In genomic region chr2:43816788-43817581, GRCm38 (mm10) we compare ENCODE assay signal across 8 mouse cellular contexts.
DNase-seq lines count a peak whose midpoint lies in the region; ATAC-seq lines count a peak whose summit lies in the region.

No protein-coding gene starts in this region.

- no peaks in the 10 kb centered on the region for H3K27me3 ChIP-seq in midbrain, embryonic 14.5 days (ENCODE audit: control insufficient read depth, insufficient read depth, low read length)
- no peaks in the 10 kb centered on the region for H3K27me3 ChIP-seq in midbrain, embryonic 13.5 days
- no peaks in the 10 kb centered on the region for H3K27me3 ChIP-seq in liver, embryonic 12.5 days (replicated peaks)

- H3K4me1 ChIP-seq in midbrain, embryonic 14.5 days (ENCODE audit: control insufficient read depth, insufficient read depth, low read length), result no peaks in the 10 kb centered on the region
- H3K4me1 ChIP-seq in midbrain, embryonic 13.5 days (replicated peaks), result no peaks in the 10 kb centered on the region
- H3K4me1 ChIP-seq in liver, embryonic 12.5 days, result no peaks in the 10 kb centered on the region

- DNase-seq in midbrain, embryonic 14.5 days, result peak; percentile 23
- peak; percentile 16 for DNase-seq in gastrocnemius, adult 18-20 months (ENCODE audit: low spot score)
- DNase-seq in layer of hippocampus, postnatal 14 days (ENCODE audit: low spot score in 2 of 2), result peak; percentile 79 to 91
- DNase-seq in telencephalon, adult 2 months (ENCODE audit: low read depth, low spot score), result peak; percentile 34
- DNase-seq in thymus, postnatal 10 days (ENCODE audit: low spot score in 2 of 2), result no peak

- H3K9ac ChIP-seq in midbrain, embryonic 14.5 days (replicated peaks; ENCODE audit: low read length), result no peak overlapping the region
- no peak overlapping the region for H3K9ac ChIP-seq in midbrain, embryonic 13.5 days (replicated peaks)
- no peak overlapping the region for H3K9ac ChIP-seq in liver, embryonic 12.5 days

- H3K36me3 ChIP-seq in midbrain, embryonic 14.5 days (ENCODE audit: control insufficient read depth, insufficient read depth, low read length), result no peaks in the 10 kb centered on the region
- H3K36me3 ChIP-seq in midbrain, embryonic 13.5 days, result no peaks in the 10 kb centered on the region
- no peaks in the 10 kb centered on the region for H3K36me3 ChIP-seq in liver, embryonic 12.5 days

- peak; percentile 43; the same call in 1 of the 2 replicates for ATAC-seq in midbrain, embryonic 14.5 days (ENCODE audit: low FRiP score, low TSS enrichment)
- no peak for ATAC-seq in midbrain, embryonic 13.5 days
- ATAC-seq in granulocyte monocyte progenitor cell, adult 5-6 weeks (replicated peaks; ENCODE audit: poor library complexity, severe bottlenecking), result no peak
- no peak for ATAC-seq in liver, embryonic 12.5 days

- no peak overlapping the region for H3K4me2 ChIP-seq in midbrain, embryonic 14.5 days (ENCODE audit: low read length)
- no peak overlapping the region for H3K4me2 ChIP-seq in midbrain, embryonic 13.5 days (replicated peaks)
- H3K4me2 ChIP-seq in liver, embryonic 12.5 days, result no peak overlapping the region

- no peak overlapping the region for H3K27ac ChIP-seq in midbrain, embryonic 14.5 days (replicated peaks; ENCODE audit: low read depth, low read length)
- H3K27ac ChIP-seq in midbrain, embryonic 13.5 days, result no peak overlapping the region
- H3K27ac ChIP-seq in liver, embryonic 12.5 days, result no peak overlapping the region

- no peak overlapping the region for H3K4me3 ChIP-seq in midbrain, embryonic 14.5 days (replicated peaks; ENCODE audit: low read depth, low read length)
- no peak overlapping the region for H3K4me3 ChIP-seq in midbrain, embryonic 13.5 days (replicated peaks)
- H3K4me3 ChIP-seq in liver, embryonic 12.5 days, result no peak overlapping the region

- H3K9me3 ChIP-seq in midbrain, embryonic 14.5 days (ENCODE audit: control insufficient read depth, low read length), result no peaks in the 10 kb centered on the region
- no peaks in the 10 kb centered on the region for H3K9me3 ChIP-seq in midbrain, embryonic 13.5 days
- no peaks in the 10 kb centered on the region for H3K9me3 ChIP-seq in liver, embryonic 12.5 days (replicated peaks)

- 87% methylated on average over 8 of the region's 8 CpGs for WGBS in midbrain, embryonic 14.5 days
- WGBS in midbrain, embryonic 13.5 days, result 84% methylated on average over 8 of the region's 8 CpGs
- WGBS in liver, embryonic 12.5 days (ENCODE audit: insufficient replicate concordance), result 71% methylated on average over 8 of the region's 8 CpGs

Comparison
In these comparisons a context has a peak if more than half of its experiments do, and no peak if none do; other contexts are left out.
1. DNase-seq: peak in midbrain, embryonic 14.5 days (single experiment), gastrocnemius, adult 18-20 months (single experiment), layer of hippocampus, postnatal 14 days (2 of 2) and telencephalon, adult 2 months (single experiment); none in thymus, postnatal 10 days (0 of 2).